Mouse (Mus musculus) E14TG2a.4 (cell line): ENCODE results near the gene Ddc.

Experiments
- CTCF ChIP-seq: conservative IDR thresholded peaks from 2 replicates; pipeline ENCODE4 v1.5.1; 2014; ENCODE audit warnings: low read length
- NANOG ChIP-seq: IDR thresholded peaks from 2 replicates; pipeline ENCODE4 v1.6.1; 2014; ENCODE audit warnings: borderline replicate concordance, low read length, mixed read lengths
- POU5F1 ChIP-seq: IDR thresholded peaks from 2 replicates; pipeline ENCODE4 v1.6.1; 2014; ENCODE audit warnings: low read length, borderline replicate concordance

DNA sequence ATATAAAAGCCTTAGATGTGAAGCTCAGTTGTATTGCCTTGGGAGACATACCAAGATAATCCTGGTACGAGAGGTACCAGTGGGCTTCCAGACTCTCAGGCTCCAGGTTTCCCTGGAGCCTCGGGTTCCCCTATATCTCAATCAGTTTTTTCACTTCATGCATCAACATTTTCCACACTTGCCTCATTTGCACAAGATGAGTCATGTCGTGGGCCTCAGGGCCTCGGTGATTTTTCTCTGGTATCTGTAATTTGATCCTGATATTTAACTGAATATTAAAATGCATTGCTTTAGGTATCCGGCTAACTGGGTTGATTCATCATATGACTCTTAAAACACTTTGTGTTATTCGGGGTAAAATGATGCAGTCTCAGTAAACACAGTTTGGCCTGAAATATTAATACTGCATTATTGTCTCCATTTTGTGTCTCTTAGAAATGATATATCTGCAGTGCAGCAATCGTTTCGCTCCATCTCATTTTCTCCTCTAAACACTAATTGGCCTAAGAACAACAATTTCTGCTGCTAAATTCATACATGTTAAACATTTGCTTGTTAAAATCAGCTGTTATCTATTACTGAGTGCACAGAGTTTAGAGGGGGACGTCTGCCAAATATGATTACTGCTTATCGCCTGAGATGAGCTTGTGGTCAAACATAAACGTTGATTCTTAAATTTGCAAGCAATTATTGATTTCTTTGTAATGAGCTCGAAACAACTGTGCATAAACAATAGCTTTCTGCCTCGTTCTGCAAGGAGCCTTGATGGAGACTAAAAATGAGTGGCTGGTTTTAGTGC lies 48.2 kb downstream of the Ddc start:
- TF ChIP-seq CTCF (no peak), NANOG (no peak), POU5F1 (no peak)
